Mouse (Mus musculus) stomach, embryonic 14.5 days (tissue): Measurements from ENCODE around the gene Ilkap. TPM values are rescaled to one million over a fixed set of nuclear protein-coding genes. Genes with fewer than 3 reads are reported as not detected.

Experiments used
- ATAC-seq: fragments of 200-750 bp; cut with Nextera tagmentation; 2 replicates; pipeline ENCODE4 v1.8.0; 2017; ENCODE audit warnings: low read depth, moderate TSS enrichment; ENCODE audit not compliant: insufficient number of reproducible peaks, insufficient read depth, low FRiP score
- H3K27ac ChIP-seq: fragments of 300-500 bp; sonication (generic); 2 replicates; pipeline ENCODE4 v1.5.1; 2014; ENCODE audit warnings: mild to moderate bottlenecking, low read length, moderate library complexity, mixed read lengths
- H3K27me3 ChIP-seq: fragments of 300-500 bp; sonication (generic); 2 replicates; pipeline ENCODE4 v1.6.1; 2014; ENCODE audit warnings: low read length, control low read depth, mixed read lengths; ENCODE audit not compliant: control insufficient read depth, insufficient read depth
- H3K36me3 ChIP-seq: fragments of 300-500 bp; sonication (generic); 2 replicates; pipeline ENCODE4 v1.6.1; 2014; ENCODE audit warnings: mild to moderate bottlenecking, control low read depth, low read length, moderate library complexity, mixed read lengths; ENCODE audit not compliant: control insufficient read depth, insufficient read depth
- H3K4me1 ChIP-seq: fragments of 300-500 bp; sonication (generic); 2 replicates; pipeline ENCODE4 v1.6.1; 2014; ENCODE audit warnings: low read length, control low read depth, mixed read lengths; ENCODE audit not compliant: control insufficient read depth, insufficient read depth
- H3K4me2 ChIP-seq: fragments of 300-500 bp; sonication (generic); replicated peaks from 2 replicates; pipeline ENCODE4 v1.6.1; 2014; ENCODE audit warnings: low read depth, low read length, control low read depth
- H3K4me3 ChIP-seq: fragments of 300-500 bp; sonication (generic); 2 replicates; pipeline ENCODE4 v1.5.1; 2014; ENCODE audit warnings: low read depth, low read length, control low read depth
- H3K9ac ChIP-seq: fragments of 300-500 bp; sonication (generic); replicated peaks from 2 replicates; pipeline ENCODE4 v1.6.1; 2014; ENCODE audit warnings: low read depth, mild to moderate bottlenecking, control low read depth, low read length, moderate library complexity, mixed read lengths
- H3K9me3 ChIP-seq: fragments of 300-500 bp; sonication (generic); 2 replicates; pipeline ENCODE4 v1.6.1; 2016; ENCODE audit warnings: low read depth, low read length, control low read depth; ENCODE audit not compliant: control insufficient read depth
- WGBS: fragments of 180-500 bp; shearing (Covaris S2); extraction: QIAGEN DNeasy Blood & Tissue Kit; methylation state at CpG from one replicate; pipeline ENCODE4 v1.1.7; 2014; 5-methylcytosine and 5-hydroxymethylcytosine counted together
- polyA plus RNA-seq: library from polyadenylated mRNA; unstranded; fragments of >200 nt; fragmentation: Nextera tagmentation; extraction: Ambion mirVana; gene quantifications from 2 replicates; pipeline ENCODE4 v1.2.1, GENCODE M21; 2014

Gene Ilkap
- polyA plus RNA-seq, 1 experiment from 2014 or later = 146 TPM

DNA sequence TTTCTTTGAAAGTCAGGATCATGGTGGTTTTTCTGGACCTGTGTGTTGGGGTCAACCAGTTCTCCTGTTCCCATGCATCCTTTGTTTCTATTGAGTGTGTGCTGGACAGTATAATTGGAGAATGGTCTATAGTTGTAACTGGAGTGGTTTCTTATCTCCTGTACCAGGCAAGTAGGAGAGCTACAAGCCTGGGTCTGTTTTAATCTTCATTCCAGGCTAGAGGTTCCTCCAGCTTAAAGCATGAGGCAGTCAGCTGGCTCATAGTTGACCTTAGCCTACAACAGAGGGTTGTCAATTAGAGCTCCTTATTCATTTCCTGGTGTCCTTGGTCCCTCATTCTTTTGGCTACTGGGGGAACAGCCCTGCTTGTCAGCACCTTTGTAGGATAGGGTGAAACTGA lies 65.0 kb downstream of the Ilkap start:
- Histone ChIP-seq H3K4me1 (no peaks in the 10 kb centered on the region), H3K9ac (no peak overlapping the region), H3K36me3 (no peaks in the 10 kb centered on the region), H3K4me3 (no peak overlapping the region), H3K9me3 (no peaks in the 10 kb centered on the region), H3K27me3 (no peaks in the 10 kb centered on the region), H3K4me2 (no peak overlapping the region), H3K27ac (no peak overlapping the region)
- no peak for ATAC-seq

DNA sequence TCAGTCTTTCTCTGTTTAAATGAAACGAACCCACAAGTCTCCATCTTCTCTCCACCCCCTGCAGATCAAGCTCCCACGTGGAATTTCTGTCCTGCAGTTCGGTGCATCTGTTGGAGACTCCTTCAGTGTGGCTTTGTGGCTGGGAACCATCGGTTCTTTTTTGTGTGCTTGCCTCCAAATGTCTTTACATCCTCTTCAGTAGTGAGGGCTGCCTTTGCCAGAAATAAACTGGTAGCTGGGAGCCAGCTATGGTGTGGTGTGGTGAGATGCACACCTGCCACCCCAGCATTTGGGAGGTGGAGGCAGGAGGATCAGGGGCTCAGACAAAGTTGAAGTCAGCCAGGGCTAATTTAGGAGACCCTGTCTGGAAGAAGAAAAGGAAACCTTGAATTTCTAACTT lies 66.5 kb downstream of the Ilkap start:
- WGBS = 60% methylated on average over 4 of the region's 4 CpGs
- H3K9ac ChIP-seq = no peak overlapping the region
- no peaks in the 10 kb centered on the region for H3K27me3 ChIP-seq
- no peaks in the 10 kb centered on the region for H3K4me1 ChIP-seq
- no peak overlapping the region for H3K4me3 ChIP-seq
- H3K9me3 ChIP-seq = no peaks in the 10 kb centered on the region
- H3K27ac ChIP-seq = no peak overlapping the region
- no peaks in the 10 kb centered on the region for H3K36me3 ChIP-seq
- no peak for ATAC-seq
- H3K4me2 ChIP-seq = no peak overlapping the region

DNA sequence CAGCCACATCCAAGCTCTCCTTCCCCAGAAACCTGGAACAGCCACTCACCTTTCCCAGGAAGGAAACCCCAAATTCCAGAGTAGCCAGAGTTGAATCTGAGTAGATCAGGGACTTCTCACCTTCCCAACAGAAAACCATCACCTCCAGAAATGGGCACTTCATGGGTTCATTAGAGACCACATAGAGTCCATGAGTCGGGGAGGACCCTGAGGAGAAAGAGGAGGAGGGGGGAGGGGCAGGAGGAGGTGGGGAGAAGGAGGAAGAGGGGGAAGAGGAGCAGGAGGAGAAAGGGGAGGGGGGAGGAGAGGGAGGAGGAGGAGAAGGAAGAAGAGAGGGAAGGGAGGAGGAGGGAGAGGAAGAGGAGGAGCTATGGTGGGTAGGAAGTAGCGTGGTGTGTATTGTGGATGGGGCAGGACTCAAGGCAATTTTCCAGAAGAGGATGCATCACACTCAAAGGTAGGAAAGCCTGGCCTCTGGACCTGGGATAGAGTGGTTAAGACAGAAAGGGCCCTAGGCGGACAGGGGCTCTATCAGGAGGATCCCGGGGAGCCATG lies 73.0 kb downstream of the Ilkap start:
- Histone ChIP-seq H3K9ac (no peak overlapping the region), H3K9me3 (no peaks in the 10 kb centered on the region), H3K27ac (no peak overlapping the region), H3K4me3 (no peak overlapping the region), H3K36me3 (no peaks in the 10 kb centered on the region), H3K27me3 (no peaks in the 10 kb centered on the region), H3K4me1 (no peaks in the 10 kb centered on the region), H3K4me2 (no peak overlapping the region)
- WGBS = 84% methylated on average over 4 of the region's 4 CpGs
- ATAC-seq = no peak

DNA sequence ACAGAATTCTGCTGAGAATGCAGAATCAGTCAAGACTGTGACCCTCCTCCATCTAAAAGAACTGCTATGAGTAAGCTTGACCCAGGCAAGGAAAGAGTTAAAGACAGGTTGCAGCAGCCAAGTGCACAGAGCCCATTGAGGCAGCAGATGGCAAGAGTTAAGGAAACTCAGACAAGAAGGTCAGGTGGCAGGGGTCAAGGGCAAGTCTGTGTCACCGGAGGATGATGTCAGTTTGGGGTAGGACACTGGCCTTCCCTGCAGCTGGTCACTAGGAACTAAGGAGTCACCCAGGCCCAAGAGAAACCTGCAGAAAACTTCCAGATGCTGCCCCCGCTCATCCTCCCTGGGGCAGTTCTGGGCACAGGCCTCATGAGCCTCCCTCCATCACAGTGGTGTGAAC lies 74.0 kb downstream of the Ilkap start:
- no peaks in the 10 kb centered on the region for H3K4me1 ChIP-seq
- H3K27me3 ChIP-seq = no peaks in the 10 kb centered on the region
- no peak for ATAC-seq
- H3K9me3 ChIP-seq = no peaks in the 10 kb centered on the region
- no peaks in the 10 kb centered on the region for H3K36me3 ChIP-seq
- H3K9ac ChIP-seq = no peak overlapping the region
- no peak overlapping the region for H3K27ac ChIP-seq
- WGBS = 67% methylated on average over 2 of the region's 2 CpGs
- H3K4me3 ChIP-seq = no peak overlapping the region
- H3K4me2 ChIP-seq = no peak overlapping the region

Other genes starting within 250 kb of the Ilkap start
- gene Ramp1, start 219.0 kb downstream of the Ilkap start, polyA plus RNA-seq = 4.2 and 4.6 TPM in 2 replicates
- gene Ube2f, start 148.5 kb downstream of the Ilkap start, polyA plus RNA-seq = 67.1 and 73.3 TPM in 2 replicates
- gene Scly, start 100.5 kb downstream of the Ilkap start, polyA plus RNA-seq = 10.7 and 13.7 TPM in 2 replicates
- gene Espnl, start 76.7 kb downstream of the Ilkap start, polyA plus RNA-seq = not detected in 2 replicates
- gene Klhl30, start 47.8 kb downstream of the Ilkap start, polyA plus RNA-seq = 0.41 and 0.64 TPM in 2 replicates
- gene Erfe, start 32.4 kb downstream of the Ilkap start, polyA plus RNA-seq = 2.1 and 2.5 TPM in 2 replicates
- gene Hes6, start 15.2 kb upstream of the Ilkap start, polyA plus RNA-seq = 65.7 and 78.1 TPM in 2 replicates
- 7.3 and 9.5 TPM in 2 replicates for gene Per2, start 60.5 kb upstream of the Ilkap start, polyA plus RNA-seq
- 8.7 and 8.8 TPM in 2 replicates for gene Traf3ip1, start 95.8 kb upstream of the Ilkap start, polyA plus RNA-seq
- gene Asb1, start 141.7 kb upstream of the Ilkap start, polyA plus RNA-seq = 6.5 and 6.8 TPM in 2 replicates